Mouse (Mus musculus) hindbrain, postnatal 0 days (tissue): ENCODE measurements at regions not wholly inside any gene's neighbourhood (a gene's known extent, or its start where the extent isn't known, plus 50 kb on each side); places are given as distances from the start of the nearest gene placed in this dataset.

Experiments used
- ATAC-seq: fragments of 200-750 bp; cut with Nextera tagmentation; 2 replicates; pipeline ENCODE4 v1.8.0; 2017; ENCODE audit warnings: mild to moderate bottlenecking, moderate TSS enrichment, moderate library complexity
- DNase-seq: peaks from one replicate; pipeline ENCODE4 v3.0.0-alpha.2; 2015; ENCODE audit warnings: low spot score
- H3K27ac ChIP-seq: fragments of 300-500 bp; sonication (generic); 2 replicates; pipeline ENCODE4 v1.5.1; 2014; ENCODE audit warnings: mild to moderate bottlenecking
- H3K27me3 ChIP-seq: fragments of 300-500 bp; sonication (generic); 2 replicates; pipeline ENCODE4 v1.6.1; 2014; ENCODE audit warnings: low read length, mixed read lengths; ENCODE audit not compliant: insufficient read depth
- H3K36me3 ChIP-seq: fragments of 300-500 bp; sonication (generic); 2 replicates; pipeline ENCODE4 v1.6.1; 2014; ENCODE audit warnings: low read length, mixed read lengths; ENCODE audit not compliant: insufficient read depth
- H3K4me1 ChIP-seq: fragments of 300-500 bp; sonication (generic); 2 replicates; pipeline ENCODE4 v1.6.1; 2014; ENCODE audit warnings: antibody characterized with exemption, low read length, mixed read lengths; ENCODE audit not compliant: insufficient read depth
- H3K4me2 ChIP-seq: fragments of 300-500 bp; sonication (generic); 2 replicates; pipeline ENCODE4 v1.6.1; 2014; ENCODE audit warnings: low read depth, mild to moderate bottlenecking, low read length, moderate library complexity, mixed read lengths
- H3K4me3 ChIP-seq: fragments of 300-500 bp; sonication (generic); 2 replicates; pipeline ENCODE4 v1.5.1; 2014; ENCODE audit warnings: low read length
- H3K9ac ChIP-seq: fragments of 300-500 bp; sonication (generic); replicated peaks from 2 replicates; pipeline ENCODE4 v1.6.1; 2014; ENCODE audit warnings: mild to moderate bottlenecking, low read length, moderate library complexity, mixed read lengths
- H3K9me3 ChIP-seq: fragments of 300-500 bp; sonication (generic); 2 replicates; pipeline ENCODE4 v1.6.1; 2016; ENCODE audit warnings: low read length, mixed read lengths
- CTCF ChIP-seq: IDR thresholded peaks from 2 replicates; pipeline ENCODE4 v1.5.1; 2016; ENCODE audit warnings: antibody characterized with exemption, control low read depth, low read depth
- WGBS: fragments of 180-500 bp; shearing (Covaris S2); extraction: QIAGEN DNeasy Blood & Tissue Kit; methylation state at CpG from one replicate; pipeline ENCODE4 v1.1.7; 2014; 5-methylcytosine and 5-hydroxymethylcytosine counted together

DNA sequence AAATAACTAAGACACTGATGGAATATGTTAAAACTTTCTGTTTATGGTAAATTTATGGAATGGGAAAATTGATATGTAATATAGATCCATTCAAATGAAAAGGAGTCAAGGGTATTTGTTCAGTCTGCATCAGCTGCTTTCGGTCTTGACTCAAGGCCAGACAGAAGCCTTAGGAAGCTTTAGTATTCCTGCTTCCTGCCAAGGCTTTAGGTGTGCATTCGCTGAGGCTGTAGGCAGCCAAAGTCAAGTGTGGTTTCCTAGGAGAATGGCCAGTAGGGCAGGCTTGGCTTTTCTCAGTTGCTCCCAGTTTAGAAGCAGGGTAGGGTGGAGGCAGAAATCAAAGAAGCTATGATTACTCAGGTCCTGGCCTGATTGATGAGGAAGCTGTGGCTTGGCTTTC lies 217.2 kb upstream of the B430305J03Rik start:
- TF ChIP-seq CTCF: no peak
- Histone ChIP-seq H3K4me2 (no peak overlapping the region), H3K4me1 (peaks cover 3% of the 10 kb centered on the region; the same call in 1 of the 2 replicates), H3K27ac (no peak overlapping the region), H3K9me3 (no peaks in the 10 kb centered on the region), H3K4me3 (no peak overlapping the region), H3K36me3 (no peaks in the 10 kb centered on the region), H3K9ac (no peak overlapping the region), H3K27me3 (no peaks in the 10 kb centered on the region)
- no peak for ATAC-seq
- no peak for DNase-seq
- 56% methylated on average over 2 of the region's 2 CpGs for WGBS

DNA sequence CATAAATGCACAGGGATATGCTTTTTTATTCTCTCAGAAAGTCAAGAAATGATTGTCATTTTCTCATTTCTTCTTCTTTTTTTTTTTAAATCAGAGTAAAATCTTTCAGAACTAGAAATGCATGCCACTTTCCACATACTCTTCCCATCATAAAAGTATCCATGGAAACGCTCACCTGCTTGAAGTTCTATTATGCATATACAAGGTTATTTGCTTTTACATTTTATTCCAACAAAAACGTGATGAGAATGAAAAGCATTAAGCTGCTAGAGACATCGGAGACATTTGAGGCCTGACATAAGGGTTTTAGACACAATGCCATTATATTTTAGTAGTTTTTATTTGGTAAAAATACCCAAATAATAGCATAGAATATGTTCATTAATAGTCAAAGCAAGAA lies 214.5 kb upstream of the B430305J03Rik start:
- Histone ChIP-seq H3K27ac (no peak overlapping the region), H3K4me3 (no peak overlapping the region), H3K4me2 (no peak overlapping the region), H3K36me3 (no peaks in the 10 kb centered on the region), H3K4me1 (peaks cover 3% of the 10 kb centered on the region; the same call in 1 of the 2 replicates), H3K9me3 (no peaks in the 10 kb centered on the region), H3K27me3 (no peaks in the 10 kb centered on the region), H3K9ac (no peak overlapping the region)
- TF ChIP-seq CTCF: no peak
- 76% methylated on average over 3 of the region's 3 CpGs for WGBS
- ATAC-seq: no peak
- DNase-seq: peak; percentile 4

DNA sequence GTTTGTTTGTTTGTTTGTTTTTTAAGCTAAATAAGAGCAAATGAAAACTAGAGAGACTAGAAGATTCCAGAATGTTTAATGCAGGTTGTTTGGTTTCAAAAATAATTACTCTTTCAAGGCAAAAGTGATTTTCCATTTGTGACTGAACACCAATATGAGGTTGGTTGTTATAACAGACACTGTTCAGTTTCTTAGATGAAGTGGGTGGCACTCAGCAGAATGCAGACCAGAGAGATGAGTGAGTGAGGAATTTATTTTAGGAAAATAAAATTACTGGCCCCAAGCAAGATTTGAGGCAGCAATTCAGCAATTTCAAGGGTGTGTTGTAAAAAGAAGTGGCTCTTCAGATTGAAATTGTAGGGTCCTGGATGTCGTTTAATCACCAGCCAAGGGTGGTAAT lies 171.4 kb upstream of the B430305J03Rik start:
- no peak for ATAC-seq
- no peak overlapping the region for H3K9ac ChIP-seq
- no peaks in the 10 kb centered on the region for H3K27me3 ChIP-seq
- no peak for TF ChIP-seq CTCF
- DNase-seq: no peak
- H3K27ac ChIP-seq: no peak overlapping the region
- no peaks in the 10 kb centered on the region for H3K36me3 ChIP-seq
- H3K9me3 ChIP-seq: no peaks in the 10 kb centered on the region
- H3K4me1 ChIP-seq: no peaks in the 10 kb centered on the region
- H3K4me2 ChIP-seq: no peak overlapping the region
- WGBS: 57% methylated on average over 1 of the region's 1 CpGs
- no peak overlapping the region for H3K4me3 ChIP-seq

GRCm38 (mm10) chr3:61535751-61536150 lies 170.0 kb upstream of the B430305J03Rik start:
- 59% methylated on average over 2 of the region's 2 CpGs for WGBS

GRCm38 (mm10) chr3:61503178-61503577 lies 137.4 kb upstream of the B430305J03Rik start:
- no peak overlapping the region for H3K27ac ChIP-seq
- no peak overlapping the region for H3K4me3 ChIP-seq
- H3K36me3 ChIP-seq: no peaks in the 10 kb centered on the region
- no peaks in the 10 kb centered on the region for H3K9me3 ChIP-seq
- no peak for TF ChIP-seq CTCF
- ATAC-seq: no peak
- DNase-seq: no peak
- no peaks in the 10 kb centered on the region for H3K27me3 ChIP-seq
- H3K4me2 ChIP-seq: no peak overlapping the region
- no peak overlapping the region for H3K9ac ChIP-seq
- H3K4me1 ChIP-seq: no peaks in the 10 kb centered on the region

More at GRCm38 (mm10) chr3:61535751-61536150, 170.0 kb upstream of the B430305J03Rik start:
- no peaks in the 10 kb centered on the region for H3K27me3 ChIP-seq
- ATAC-seq: no peak
- H3K27ac ChIP-seq: no peak overlapping the region
- no peak overlapping the region for H3K4me3 ChIP-seq
- H3K36me3 ChIP-seq: no peaks in the 10 kb centered on the region
- H3K4me1 ChIP-seq: no peaks in the 10 kb centered on the region
- no peak overlapping the region for H3K4me2 ChIP-seq
- no peak for DNase-seq
- no peak overlapping the region for H3K9ac ChIP-seq
- TF ChIP-seq CTCF: no peak
- H3K9me3 ChIP-seq: no peaks in the 10 kb centered on the region

DNA sequence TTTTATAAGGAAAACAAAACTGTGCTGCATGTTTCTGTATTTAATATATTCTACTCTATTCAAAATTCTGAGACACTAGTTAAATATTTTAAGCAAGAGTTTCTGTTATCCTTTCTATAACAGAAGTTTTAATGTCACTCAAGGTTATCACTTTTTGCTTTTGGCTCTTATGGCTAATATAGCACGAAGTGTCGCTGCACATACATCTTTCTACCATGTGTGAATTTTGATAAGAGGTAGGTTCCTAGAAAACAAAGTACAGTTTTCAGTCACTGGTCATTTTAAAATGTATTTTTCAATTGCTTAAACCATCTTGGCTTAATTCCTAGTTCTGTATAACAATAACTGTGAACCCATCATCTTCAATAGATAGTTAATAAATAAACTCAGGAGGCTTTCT lies 129.1 kb upstream of the B430305J03Rik start:
- Histone ChIP-seq H3K36me3 (no peaks in the 10 kb centered on the region), H3K4me1 (no peaks in the 10 kb centered on the region), H3K9ac (no peak overlapping the region), H3K9me3 (no peaks in the 10 kb centered on the region), H3K27ac (no peak overlapping the region), H3K27me3 (no peaks in the 10 kb centered on the region), H3K4me2 (no peak overlapping the region), H3K4me3 (no peak overlapping the region)
- ATAC-seq (no peak), DNase-seq (no peak)
- no peak for TF ChIP-seq CTCF
- WGBS: 92% methylated on average over 2 of the region's 2 CpGs

- ATAC-seq: no peak
- no peak for TF ChIP-seq CTCF
Observed at GRCm38 (mm10) chr3:61486808-61487389, 121.1 kb upstream of the B430305J03Rik start.

More at GRCm38 (mm10) chr3:61486808-61487389, 121.1 kb upstream of the B430305J03Rik start:
- Histone ChIP-seq H3K27me3 (no peaks in the 10 kb centered on the region), H3K9ac (no peak overlapping the region), H3K27ac (no peak overlapping the region), H3K9me3 (no peaks in the 10 kb centered on the region), H3K4me2 (no peak overlapping the region), H3K4me3 (no peak overlapping the region), H3K4me1 (no peaks in the 10 kb centered on the region), H3K36me3 (no peaks in the 10 kb centered on the region)
- 55% methylated on average over 5 of the region's 5 CpGs for WGBS
- no peak for DNase-seq
